Mouse (Mus musculus) myocyte (in vitro differentiated cells): Measurements from ENCODE around the gene Larp4b.

Experiments used
- E2F4 ChIP-seq: IDR thresholded peaks from one replicate; pipeline ENCODE4 v1.6.1; 2011; ENCODE audit warnings: mild to moderate bottlenecking, control low read depth, moderate library complexity; ENCODE audit not compliant: insufficient read depth
- MAX ChIP-seq: IDR thresholded peaks from one replicate; pipeline ENCODE4 v1.6.1; 2011; ENCODE audit warnings: low read depth, mild to moderate bottlenecking, control low read depth
- MYOG ChIP-seq, 3 experiments: IDR thresholded peaks; one replicate each; pipeline ENCODE4 v1.6.1; 2011; ENCODE audit warnings: control low read depth in 2 of 3, low read depth in 2 of 3, mild to moderate bottlenecking in 2 of 3; ENCODE audit not compliant: insufficient read length in 2 of 3, control insufficient read depth in 1 of 3, insufficient read depth in 1 of 3
- POLR2A ChIP-seq: IDR thresholded peaks from one replicate; pipeline ENCODE4 v1.6.1; 2011; ENCODE audit warnings: low read depth, mild to moderate bottlenecking, control low read depth, moderate library complexity; ENCODE audit not compliant: insufficient read length
- POLR2AphosphoS2 ChIP-seq: IDR thresholded peaks from one replicate; pipeline ENCODE4 v1.6.1; 2011; ENCODE audit warnings: low read depth, control low read depth; ENCODE audit not compliant: insufficient read length
- SRF ChIP-seq: IDR thresholded peaks from one replicate; pipeline ENCODE4 v1.6.1; 2011; ENCODE audit warnings: low read depth; ENCODE audit not compliant: control insufficient read depth, insufficient read length
- TCF12 ChIP-seq: IDR thresholded peaks from one replicate; pipeline ENCODE4 v1.6.1; 2011; ENCODE audit warnings: mild to moderate bottlenecking, control low read depth; ENCODE audit not compliant: poor library complexity, insufficient read depth, severe bottlenecking
- USF1 ChIP-seq: IDR thresholded peaks from one replicate; pipeline ENCODE4 v1.6.1; 2011; ENCODE audit warnings: low read depth, mild to moderate bottlenecking, control low read depth, moderate library complexity

- TF ChIP-seq POLR2A: no peak
- no peak for TF ChIP-seq E2F4
- no peak for TF ChIP-seq USF1
- TF ChIP-seq MAX: no peak
- TF ChIP-seq TCF12: no peak
- TF ChIP-seq MYOG (IDR thresholded peaks at IDR 0.05; ENCODE audit: control insufficient read depth in 1 of 3, insufficient read depth in 1 of 3, insufficient read length in 2 of 3, low read depth in 2 of 3): no peak
- no peak for TF ChIP-seq SRF
- TF ChIP-seq POLR2AphosphoS2: no peak
These were observed 35.0 kb upstream of the Larp4b start for GRCm38 (mm10) chr13:9058706-9059105.
